Mouse (Mus musculus) kidney, postnatal 0 days (tissue): Measurements from ENCODE around the gene Stat5b. TPM values are rescaled to one million over a fixed set of nuclear protein-coding genes. Genes with fewer than 3 reads are reported as not detected.

Experiments
- ATAC-seq: fragments of 200-750 bp; cut with Nextera tagmentation; replicated peaks from 2 replicates; pipeline ENCODE4 v1.8.0; 2017; ENCODE audit warnings: low read depth, moderate number of reproducible peaks, moderate TSS enrichment, moderate library complexity; ENCODE audit not compliant: low FRiP score
- DNase-seq: peaks from one replicate; pipeline ENCODE4 v3.0.0-alpha.2; 2016; ENCODE audit warnings: low spot score
- H3K27ac ChIP-seq: fragments of 300-500 bp; sonication (generic); 2 replicates; pipeline ENCODE4 v1.5.1; 2014; ENCODE audit warnings: mild to moderate bottlenecking
- H3K27me3 ChIP-seq: fragments of 300-500 bp; sonication (generic); 2 replicates; pipeline ENCODE4 v1.6.1; 2014; ENCODE audit warnings: low read length, mixed read lengths; ENCODE audit not compliant: insufficient read depth
- H3K36me3 ChIP-seq: fragments of 300-500 bp; sonication (generic); 2 replicates; pipeline ENCODE4 v1.6.1; 2014; ENCODE audit warnings: low read length, mixed read lengths; ENCODE audit not compliant: insufficient read depth
- H3K4me1 ChIP-seq: fragments of 300-500 bp; sonication (generic); replicated peaks from 2 replicates; pipeline ENCODE4 v1.6.1; 2014; ENCODE audit warnings: antibody characterized with exemption, low read length, mixed read lengths; ENCODE audit not compliant: insufficient read depth
- H3K4me2 ChIP-seq: fragments of 300-500 bp; sonication (generic); 2 replicates; pipeline ENCODE4 v1.6.1; 2014; ENCODE audit warnings: mild to moderate bottlenecking, low read length, moderate library complexity, mixed read lengths
- H3K4me3 ChIP-seq: fragments of 300-500 bp; sonication (generic); replicated peaks from 2 replicates; pipeline ENCODE4 v1.5.1; 2014; ENCODE audit warnings: low read depth, low read length
- H3K9ac ChIP-seq: fragments of 300-500 bp; sonication (generic); 2 replicates; pipeline ENCODE4 v1.6.1; 2014; ENCODE audit warnings: low read depth, low read length
- H3K9me3 ChIP-seq: fragments of 300-500 bp; sonication (generic); replicated peaks from 2 replicates; pipeline ENCODE4 v1.6.1; 2016; ENCODE audit warnings: low read length, inconsistent platforms, mixed read lengths
- CTCF ChIP-seq: IDR thresholded peaks from 2 replicates; pipeline ENCODE4 v1.5.1; 2016; ENCODE audit warnings: antibody characterized with exemption, low read depth, mild to moderate bottlenecking, moderate library complexity
- WGBS: fragments of 180-500 bp; shearing (Covaris S2); extraction: QIAGEN DNeasy Blood & Tissue Kit; methylation state at CpG from one replicate; pipeline ENCODE4 v1.1.7; 2014; 5-methylcytosine and 5-hydroxymethylcytosine counted together
- polyA plus RNA-seq: library from polyadenylated mRNA; unstranded; fragments of >200 nt; fragmentation: Nextera tagmentation; extraction: Ambion mirVana; gene quantifications from 2 replicates; pipeline ENCODE4 v1.2.1, GENCODE M21; 2015

Gene Stat5b
- polyA plus RNA-seq, 1 experiment from 2014 or later = 14.4 TPM

DNA sequence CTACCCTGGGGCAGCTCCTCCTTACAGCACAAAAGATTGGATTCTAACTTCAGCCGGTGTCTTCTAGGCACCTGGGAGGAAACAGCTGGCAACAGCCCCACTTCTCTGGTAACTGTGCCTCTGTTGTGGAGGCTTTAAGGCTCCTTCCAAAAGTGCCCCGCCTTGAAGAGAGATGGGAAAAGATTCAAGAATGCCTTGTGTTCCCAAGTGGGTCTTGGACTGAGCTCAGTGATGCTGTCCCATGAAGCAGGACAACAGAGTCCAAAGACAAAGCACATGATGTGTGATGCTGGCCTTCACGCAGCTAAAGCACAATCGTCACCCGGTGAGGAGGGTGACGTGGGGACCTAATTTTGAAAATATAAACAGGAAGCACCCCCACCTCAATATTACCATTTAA, 4.7 kb downstream of the Stat5b start:
- 82% methylated on average over 6 of the region's 6 CpGs for WGBS
- Histone ChIP-seq H3K36me3 (no peaks in the 10 kb centered on the region), H3K27me3 (no peaks in the 10 kb centered on the region), H3K4me2 (no peak overlapping the region), H3K9me3 (no peaks in the 10 kb centered on the region), H3K4me1 (0 out of 2 replicates have a peak, but pooled peaks cover 7% of the 10 kb centered on the region), H3K27ac (no peak overlapping the region), H3K4me3 (no peak overlapping the region), H3K9ac (no peak overlapping the region)
- TF ChIP-seq CTCF = no peak
- no peak for DNase-seq
- no peak for ATAC-seq

DNA sequence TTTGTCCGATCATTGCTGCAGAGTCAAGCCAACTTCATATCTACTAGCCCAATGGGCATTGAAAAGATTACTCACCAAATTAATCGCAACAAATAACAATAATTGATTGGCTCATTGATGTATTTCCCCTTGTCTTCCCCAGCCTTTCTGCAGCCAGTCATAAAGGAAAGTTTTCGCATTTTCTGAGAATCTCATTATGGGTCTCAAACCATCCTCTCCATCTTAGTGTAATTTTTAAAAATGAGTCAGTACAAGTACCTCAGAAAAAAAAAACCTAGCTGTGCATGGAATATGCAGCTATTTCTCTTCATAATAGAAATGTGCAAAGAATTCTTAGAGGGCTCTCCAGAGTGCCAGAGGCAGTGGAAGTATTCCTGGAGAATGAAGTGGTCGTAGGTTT, 6.4 kb downstream of the Stat5b start:
- no peak overlapping the region for H3K27ac ChIP-seq
- no peak overlapping the region for H3K4me3 ChIP-seq
- H3K27me3 ChIP-seq = no peaks in the 10 kb centered on the region
- no peak overlapping the region for H3K4me2 ChIP-seq
- TF ChIP-seq CTCF = no peak
- H3K36me3 ChIP-seq = no peaks in the 10 kb centered on the region
- H3K9me3 ChIP-seq = no peaks in the 10 kb centered on the region
- WGBS = 92% methylated on average over 4 of the region's 4 CpGs
- no peak for DNase-seq
- H3K9ac ChIP-seq = no peak overlapping the region
- 0 out of 2 replicates have a peak, but pooled peaks cover 4% of the 10 kb centered on the region for H3K4me1 ChIP-seq
- no peak for ATAC-seq

DNA sequence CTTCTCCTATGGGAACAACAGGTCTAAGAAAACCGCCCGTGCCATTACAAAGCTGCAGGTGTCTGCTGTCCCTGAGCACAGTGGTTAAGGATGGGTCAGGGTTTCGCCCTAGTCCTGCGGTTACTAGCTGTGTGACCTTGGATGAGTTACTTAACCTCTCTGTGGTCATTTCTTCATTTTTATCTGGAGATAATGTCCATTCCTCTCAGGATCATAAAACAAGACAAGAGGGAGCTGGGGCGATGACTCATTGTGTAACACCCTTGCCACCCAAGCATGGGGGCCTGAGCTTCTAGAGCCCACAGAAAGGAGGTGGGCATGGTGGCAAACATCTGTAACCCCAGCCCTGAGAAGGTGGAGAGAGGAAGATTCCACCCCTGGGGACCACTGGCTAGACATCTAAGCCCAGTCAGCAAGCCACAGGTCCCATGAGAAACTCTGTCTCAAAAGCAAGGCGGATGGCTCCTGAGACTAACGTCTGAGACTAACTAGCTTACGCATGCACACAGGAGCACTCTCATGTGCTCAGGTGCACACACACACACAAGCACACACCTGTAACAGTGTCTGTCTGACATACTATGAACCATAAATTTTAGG, 7.4 kb downstream of the Stat5b start:
- ATAC-seq = no peak

GRCm38 (mm10) chr11:100842025-100842424, 8.5 kb downstream of the Stat5b start:
- no peak for TF ChIP-seq CTCF
- no peak for DNase-seq
- ATAC-seq = no peak
- Histone ChIP-seq H3K4me2 (no peak overlapping the region), H3K4me3 (no peak overlapping the region), H3K36me3 (no peaks in the 10 kb centered on the region), H3K9me3 (no peaks in the 10 kb centered on the region), H3K27me3 (no peaks in the 10 kb centered on the region), H3K27ac (no peak overlapping the region), H3K4me1 (no peaks in the 10 kb centered on the region), H3K9ac (no peak overlapping the region)
- 71% methylated on average over 7 of the region's 7 CpGs for whole genome bisulfite sequencing

More for the DNA sequence above, 7.4 kb downstream of the Stat5b start:
- H3K9me3 ChIP-seq = no peaks in the 10 kb centered on the region
- no peak for TF ChIP-seq CTCF
- no peak overlapping the region for H3K9ac ChIP-seq
- no peak overlapping the region for H3K4me2 ChIP-seq
- no peaks in the 10 kb centered on the region for H3K4me1 ChIP-seq
- no peak for DNase-seq
- H3K36me3 ChIP-seq = no peaks in the 10 kb centered on the region
- WGBS = 92% methylated on average over 8 of the region's 8 CpGs
- H3K27ac ChIP-seq = no peak overlapping the region
- no peaks in the 10 kb centered on the region for H3K27me3 ChIP-seq
- H3K4me3 ChIP-seq = no peak overlapping the region

DNA sequence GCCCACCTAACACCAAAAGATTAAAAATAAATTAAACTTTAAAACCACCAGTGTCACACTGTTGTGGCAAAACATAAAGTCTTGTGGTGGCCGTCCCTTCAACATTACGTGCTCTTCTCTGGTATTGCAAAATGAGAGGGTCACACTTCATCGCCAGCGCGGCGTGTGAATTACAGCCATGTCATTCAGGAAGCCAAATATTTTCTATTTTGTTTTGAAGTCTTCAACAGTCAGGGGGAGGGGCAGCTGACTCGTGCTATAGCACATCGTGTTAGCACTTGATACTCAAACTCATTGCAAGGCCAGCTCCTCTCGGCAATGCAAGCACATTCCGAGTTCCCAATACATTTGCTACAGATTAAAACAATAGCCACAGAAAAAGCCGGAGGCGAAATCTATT, 9.7 kb downstream of the Stat5b start:
- H3K27ac ChIP-seq = no peak overlapping the region
- no peak for TF ChIP-seq CTCF
- no peaks in the 10 kb centered on the region for H3K27me3 ChIP-seq
- H3K9ac ChIP-seq = no peak overlapping the region
- H3K4me1 ChIP-seq = no peaks in the 10 kb centered on the region
- no peak for ATAC-seq
- no peaks in the 10 kb centered on the region for H3K36me3 ChIP-seq
- no peak overlapping the region for H3K4me3 ChIP-seq
- DNase-seq = no peak
- no peaks in the 10 kb centered on the region for H3K9me3 ChIP-seq
- 52% methylated on average over 12 of the region's 12 CpGs for WGBS
- no peak overlapping the region for H3K4me2 ChIP-seq

DNA sequence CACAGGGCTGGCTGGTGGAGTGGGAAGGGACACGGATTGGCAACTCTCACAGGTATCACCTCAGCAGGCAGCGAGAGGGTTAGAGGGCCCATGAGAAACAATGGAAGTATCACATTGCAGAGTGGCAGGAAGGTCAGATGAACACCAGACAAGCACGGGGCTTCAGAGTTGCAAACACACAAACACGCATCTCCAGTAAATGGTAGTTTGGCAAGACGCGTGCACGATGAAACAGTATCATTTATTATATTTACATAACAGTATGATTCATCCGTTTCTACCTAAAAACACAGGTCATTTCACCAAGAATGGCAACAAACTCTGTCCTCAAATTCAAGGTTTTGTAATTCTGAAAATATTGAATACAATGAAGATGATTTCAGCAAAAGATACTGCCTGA, 11.0 kb downstream of the Stat5b start:
- H3K4me1 ChIP-seq = no peaks in the 10 kb centered on the region
- no peak overlapping the region for H3K27ac ChIP-seq
- H3K36me3 ChIP-seq = no peaks in the 10 kb centered on the region
- ATAC-seq (no peak), DNase-seq (no peak)
- no peaks in the 10 kb centered on the region for H3K9me3 ChIP-seq
- WGBS = 54% methylated on average over 8 of the region's 8 CpGs
- TF ChIP-seq CTCF = no peak
- no peak overlapping the region for H3K4me3 ChIP-seq
- no peak overlapping the region for H3K9ac ChIP-seq
- no peaks in the 10 kb centered on the region for H3K27me3 ChIP-seq
- H3K4me2 ChIP-seq = no peak overlapping the region

DNA sequence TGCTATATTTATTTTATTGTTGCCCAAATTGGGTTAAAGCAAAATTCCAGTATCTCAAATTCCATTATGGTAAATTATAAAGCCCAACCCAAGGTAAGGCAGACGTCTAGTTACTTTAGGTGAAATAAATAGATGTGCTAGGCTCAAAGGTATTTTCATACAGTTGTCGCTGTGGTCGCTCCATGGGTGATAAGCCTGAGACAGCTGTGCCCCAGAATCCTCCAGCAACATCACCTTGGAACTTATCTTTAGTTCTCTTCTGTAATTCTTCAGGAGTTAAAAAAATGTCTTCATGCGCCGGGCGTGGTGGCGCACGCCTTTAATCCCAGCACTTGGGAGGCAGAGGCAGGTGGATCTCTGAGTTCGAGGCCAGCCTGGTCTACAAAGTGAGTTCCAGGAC, 11.6 kb downstream of the Stat5b start:
- H3K9me3 ChIP-seq = no peaks in the 10 kb centered on the region
- H3K36me3 ChIP-seq = no peaks in the 10 kb centered on the region
- no peak overlapping the region for H3K4me3 ChIP-seq
- no peak overlapping the region for H3K4me2 ChIP-seq
- no peak overlapping the region for H3K9ac ChIP-seq
- H3K4me1 ChIP-seq = no peaks in the 10 kb centered on the region
- no peak for TF ChIP-seq CTCF
- WGBS = 96% methylated on average over 9 of the region's 9 CpGs
- no peak for DNase-seq
- H3K27ac ChIP-seq = no peak overlapping the region
- no peaks in the 10 kb centered on the region for H3K27me3 ChIP-seq
- ATAC-seq = no peak
